Mouse (Mus musculus) kidney, adult 2 months (tissue): ENCODE results near the gene B3gnt9.
"Not testable (repeated sequence)": the region's sequence is repeated elsewhere in the genome, so short reads cannot be mapped to it uniquely, and the experiment has no call there.

ENCODE experiments used
- CTCF ChIP-seq: fragments of 200-500 bp; conservative IDR thresholded peaks from 2 replicates; pipeline ENCODE4 v1.5.1; 2011; ENCODE audit warnings: low read depth, mild to moderate bottlenecking, control low read depth, low read length, moderate library complexity, mixed read lengths; ENCODE audit not compliant: insufficient read depth, insufficient read length
- POLR2A ChIP-seq: fragments of 200-500 bp; IDR thresholded peaks from one replicate; pipeline ENCODE4 v1.6.1; 2011; ENCODE audit warnings: low read depth, low read length, control low read depth

GRCm38 (mm10) chr8:105291364-105291763 lies 36.4 kb upstream of the B3gnt9 start:
- not testable (repeated sequence) for TF ChIP-seq CTCF, POLR2A
